Mouse (Mus musculus) limb, embryonic 14.5 days (tissue): Measurements from ENCODE around the gene Radil. TPM values are rescaled to one million over a fixed set of nuclear protein-coding genes. Genes with fewer than 3 reads are reported as not detected.

Source experiments
- ATAC-seq: fragments of 200-750 bp; cut with Nextera tagmentation; 2 replicates; pipeline ENCODE4 v1.8.0; 2017; ENCODE audit warnings: low read depth, moderate number of reproducible peaks, moderate TSS enrichment; ENCODE audit not compliant: low FRiP score
- DNase-seq: peaks from one replicate; pipeline ENCODE4 v3.0.0-alpha.2; 2015; ENCODE audit warnings: low spot score
- H3K27ac ChIP-seq: fragments of 300-500 bp; sonication (generic); replicated peaks from 2 replicates; pipeline ENCODE4 v1.5.1; 2014; ENCODE audit warnings: low read depth, mild to moderate bottlenecking, low read length, moderate library complexity, mixed read lengths
- H3K27me3 ChIP-seq: fragments of 300-500 bp; sonication (generic); 2 replicates; pipeline ENCODE4 v1.6.1; 2014; ENCODE audit warnings: low read length, mixed read lengths; ENCODE audit not compliant: control insufficient read depth, insufficient read depth
- H3K36me3 ChIP-seq: fragments of 300-500 bp; sonication (generic); 2 replicates; pipeline ENCODE4 v1.6.1; 2014; ENCODE audit warnings: mild to moderate bottlenecking, low read length, moderate library complexity, mixed read lengths; ENCODE audit not compliant: control insufficient read depth, insufficient read depth
- H3K4me1 ChIP-seq: fragments of 300-500 bp; sonication (generic); 2 replicates; pipeline ENCODE4 v1.6.1; 2014; ENCODE audit warnings: antibody characterized with exemption, low read length, mixed read lengths; ENCODE audit not compliant: control insufficient read depth, insufficient read depth
- H3K4me2 ChIP-seq: fragments of 300-500 bp; sonication (generic); replicated peaks from 2 replicates; pipeline ENCODE4 v1.6.1; 2014; ENCODE audit warnings: low read depth, mild to moderate bottlenecking, low read length, moderate library complexity; ENCODE audit not compliant: severe bottlenecking
- H3K4me3 ChIP-seq: fragments of 300-500 bp; sonication (generic); replicated peaks from 2 replicates; pipeline ENCODE4 v1.5.1; 2014; ENCODE audit warnings: low read length
- H3K9ac ChIP-seq: fragments of 300-500 bp; sonication (generic); 2 replicates; pipeline ENCODE4 v1.6.1; 2014; ENCODE audit warnings: mild to moderate bottlenecking, low read depth, low read length, moderate library complexity; ENCODE audit not compliant: severe bottlenecking
- H3K9me3 ChIP-seq: fragments of 300-500 bp; sonication (generic); 2 replicates; pipeline ENCODE4 v1.6.1; 2016; ENCODE audit warnings: low read length; ENCODE audit not compliant: control insufficient read depth
- POLR2A ChIP-seq: fragments of 200-500 bp; IDR thresholded peaks from 2 replicates; pipeline ENCODE4 v1.8.0; 2012; ENCODE audit warnings: inconsistent platforms, mild to moderate bottlenecking, moderate library complexity, borderline replicate concordance; ENCODE audit not compliant: insufficient read depth, insufficient read length; ENCODE audit errors: extremely low read depth
- WGBS: fragments of 180-500 bp; shearing (Covaris S2); extraction: QIAGEN DNeasy Blood & Tissue Kit; methylation state at CpG from one replicate; pipeline ENCODE4 v1.1.7; 2014; 5-methylcytosine and 5-hydroxymethylcytosine counted together
- polyA plus RNA-seq, 2 experiments: library from polyadenylated mRNA; depleted of rRNA in 1 of 2; stranded (reverse) in 1 of 2; unstranded in 1 of 2; fragments of >200 nt; fragmentation: Nextera tagmentation in 1 of 2; extraction: Ambion mirVana in 1 of 2; gene quantifications; 2 replicates each; pipeline versions ENCODE4 v1.2.1 to v1.2.3; 2012 to 2014

Gene Radil
- polyA plus RNA-seq, 2 experiments = 5.7 to 7.4 TPM

- TF ChIP-seq POLR2A = no peak
- no peak for ATAC-seq
- Histone ChIP-seq H3K9ac (no peak overlapping the region), H3K27me3 (no peaks in the 10 kb centered on the region), H3K36me3 (peaks cover 3% of the 10 kb centered on the region; the same call in 1 of the 2 replicates), H3K4me2 (no peak overlapping the region), H3K4me1 (0 out of 2 replicates have a peak, but pooled peaks cover 3% of the 10 kb centered on the region), H3K4me3 (no peak overlapping the region), H3K9me3 (no peaks in the 10 kb centered on the region), H3K27ac (no peak overlapping the region)
- DNase-seq = no peak
- WGBS = 59% methylated on average over 2 of the region's 2 CpGs
These were observed 68.4 kb downstream of the Radil start for GRCm38 (mm10) chr5:142482512-142482911.

- Histone ChIP-seq H3K36me3 (peaks cover 3% of the 10 kb centered on the region; the same call in 1 of the 2 replicates), H3K27ac (no peak overlapping the region), H3K4me1 (0 out of 2 replicates have a peak, but pooled peaks cover 3% of the 10 kb centered on the region), H3K9me3 (no peaks in the 10 kb centered on the region), H3K9ac (peak overlapping the region; percentile 31; the same call in 1 of the 2 replicates), H3K4me3 (peak overlapping the region; percentile 13), H3K27me3 (no peaks in the 10 kb centered on the region), H3K4me2 (peak overlapping the region; percentile 41)
- 33% methylated on average over 17 of the region's 17 CpGs for WGBS
- peak; percentile 93 for DNase-seq
- TF ChIP-seq POLR2A = 0 out of 2 replicates have a peak, but pooled peaks have one; percentile 19
- ATAC-seq = peak; percentile 75; the same call in 1 of the 2 replicates
These were observed 72.0 kb downstream of the Radil start for GRCm38 (mm10) chr5:142478829-142479435.

DNA sequence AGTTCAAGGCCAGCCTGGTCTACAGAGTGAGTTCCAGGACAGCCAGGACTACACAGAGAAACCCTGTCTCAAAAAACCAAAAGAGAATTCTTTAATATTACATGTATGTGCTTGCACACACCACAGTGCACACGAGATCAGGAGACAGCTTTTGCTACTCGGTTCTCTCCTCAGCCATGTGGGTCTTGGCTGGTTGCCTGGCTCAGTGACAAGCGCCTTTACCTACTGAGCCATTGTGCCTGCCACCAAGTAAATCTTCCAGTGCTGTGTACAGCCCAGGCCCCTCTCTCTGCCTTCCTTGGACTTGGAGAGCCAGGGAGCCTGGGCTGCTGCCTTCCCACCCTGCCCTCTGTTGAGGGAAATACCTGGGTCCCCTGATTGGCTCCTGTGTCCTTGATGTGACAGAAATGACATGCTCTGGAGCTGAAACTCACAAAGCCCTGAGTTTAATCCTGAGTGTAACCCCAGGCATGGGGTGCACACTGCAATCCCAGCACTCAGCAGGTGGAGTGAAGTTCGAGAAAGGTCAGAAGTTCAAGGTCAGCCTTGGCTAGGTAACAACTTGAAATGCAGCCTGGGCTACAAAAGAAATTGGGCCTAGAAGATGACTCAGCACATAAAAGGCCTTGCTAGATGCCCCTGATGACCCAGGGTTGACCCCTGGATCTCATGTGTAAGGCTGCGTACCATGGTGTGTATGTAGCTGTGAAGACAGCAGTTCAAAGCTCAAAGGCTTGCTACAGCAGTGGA, 72.9 kb downstream of the Radil start:
- Histone ChIP-seq H3K27me3 (no peaks in the 10 kb centered on the region), H3K9ac (no peak overlapping the region), H3K4me2 (no peak overlapping the region), H3K36me3 (peaks cover 3% of the 10 kb centered on the region; the same call in 1 of the 2 replicates), H3K4me3 (no peak overlapping the region), H3K9me3 (no peaks in the 10 kb centered on the region), H3K4me1 (0 out of 2 replicates have a peak, but pooled peaks cover 3% of the 10 kb centered on the region), H3K27ac (no peak overlapping the region)
- no peak for DNase-seq
- TF ChIP-seq POLR2A = no peak
- no peak for ATAC-seq
- WGBS = 86% methylated on average over 5 of the region's 5 CpGs

DNA sequence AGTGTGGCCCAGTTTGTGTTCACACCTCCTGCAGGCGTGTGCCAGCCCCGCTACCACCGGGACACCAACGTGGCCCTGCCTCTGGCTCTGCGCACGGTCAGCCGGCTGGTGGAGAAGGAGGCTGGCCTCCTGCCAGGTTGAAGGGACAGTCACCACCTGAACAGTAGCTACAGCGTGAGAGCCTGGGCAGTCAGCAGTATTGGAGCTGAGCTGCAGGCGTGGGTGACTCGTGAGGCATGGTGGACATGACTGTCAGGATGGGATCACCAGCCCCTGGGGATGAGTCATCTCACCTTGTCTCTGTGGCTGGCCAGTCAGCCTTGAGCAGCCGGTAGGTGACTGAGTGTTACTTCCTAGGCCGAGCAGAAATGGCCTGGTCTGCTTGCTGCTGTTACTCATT, 73.6 kb downstream of the Radil start:
- no peaks in the 10 kb centered on the region for H3K27me3 ChIP-seq
- no peak for TF ChIP-seq POLR2A
- no peak overlapping the region for H3K4me2 ChIP-seq
- H3K4me1 ChIP-seq = 0 out of 2 replicates have a peak, but pooled peaks cover 3% of the 10 kb centered on the region
- H3K4me3 ChIP-seq = no peak overlapping the region
- no peak overlapping the region for H3K27ac ChIP-seq
- no peaks in the 10 kb centered on the region for H3K9me3 ChIP-seq
- no peak overlapping the region for H3K9ac ChIP-seq
- ATAC-seq (no peak), DNase-seq (no peak)
- 89% methylated on average over 12 of the region's 12 CpGs for WGBS
- peaks cover 3% of the 10 kb centered on the region; the same call in 1 of the 2 replicates for H3K36me3 ChIP-seq

GRCm38 (mm10) chr5:142475669-142476068, 75.2 kb downstream of the Radil start:
- H3K27me3 ChIP-seq = no peaks in the 10 kb centered on the region
- H3K9ac ChIP-seq = peak overlapping the region; percentile 7; the same call in 1 of the 2 replicates
- no peak overlapping the region for H3K4me2 ChIP-seq
- H3K27ac ChIP-seq = no peak overlapping the region
- H3K36me3 ChIP-seq = peaks cover 8% of the 10 kb centered on the region; the same call in 1 of the 2 replicates
- DNase-seq = no peak
- no peak for TF ChIP-seq POLR2A
- H3K4me1 ChIP-seq = 0 out of 2 replicates have a peak, but pooled peaks cover 3% of the 10 kb centered on the region
- H3K9me3 ChIP-seq = no peaks in the 10 kb centered on the region
- 74% methylated on average over 7 of the region's 7 CpGs for WGBS
- ATAC-seq = no peak
- no peak overlapping the region for H3K4me3 ChIP-seq
